Mouse (Mus musculus) C2C12 (cell line): ENCODE measurements around the gene Sntb2. TPM values are rescaled to one million over a fixed set of nuclear protein-coding genes. Genes with fewer than 3 reads are reported as not detected.
A peak's percentile ranks its signal among the peaks of the same experiment; 100 is the strongest.

Experiments used
- H3K27me3 ChIP-seq: one replicate; pipeline ENCODE4 v1.6.1; 2011; ENCODE audit not compliant: control insufficient read depth, insufficient read depth, insufficient read length
- H3K36me3 ChIP-seq: one replicate; pipeline ENCODE4 v1.6.1; 2011; ENCODE audit not compliant: control insufficient read depth, insufficient read depth
- H3K4me3 ChIP-seq: one replicate; pipeline ENCODE4 v1.5.1; 2011; ENCODE audit warnings: mild to moderate bottlenecking, control low read depth; ENCODE audit not compliant: poor library complexity, insufficient read depth, severe bottlenecking
- H3K79me2 ChIP-seq: one replicate; pipeline ENCODE4 v1.6.1; 2011; ENCODE audit not compliant: control insufficient read depth, insufficient read depth
- H3K79me3 ChIP-seq: one replicate; pipeline ENCODE4 v1.6.1; 2011; ENCODE audit warnings: low read depth, control low read depth
- H3ac ChIP-seq: one replicate; pipeline ENCODE3; 2011; ENCODE audit warnings: low read depth; ENCODE audit not compliant: control insufficient read depth, insufficient read length
- CEBPB ChIP-seq: IDR thresholded peaks from one replicate; pipeline ENCODE4 v1.6.1; 2011; ENCODE audit warnings: low read depth, mild to moderate bottlenecking, control low read depth, moderate library complexity
- CTCF ChIP-seq: IDR thresholded peaks from one replicate; pipeline ENCODE4 v1.5.1; 2011; ENCODE audit not compliant: control insufficient read depth, insufficient read depth, insufficient read length
- FOSL1 ChIP-seq: IDR thresholded peaks from one replicate; pipeline ENCODE4 v1.8.0; 2011; ENCODE audit warnings: mild to moderate bottlenecking, low read length; ENCODE audit not compliant: poor library complexity, insufficient read depth, severe bottlenecking
- MAX ChIP-seq: IDR thresholded peaks from one replicate; pipeline ENCODE4 v1.6.1; 2011; ENCODE audit warnings: mild to moderate bottlenecking, control low read depth
- MYOD1 ChIP-seq: IDR thresholded peaks from one replicate; pipeline ENCODE4 v1.6.1; 2011; ENCODE audit warnings: low read depth; ENCODE audit not compliant: control insufficient read depth, insufficient read length
- MYOG ChIP-seq: IDR thresholded peaks from one replicate; pipeline ENCODE4 v1.6.1; 2011; ENCODE audit not compliant: control insufficient read depth, insufficient read length; ENCODE audit errors: extremely low read depth
- USF1 ChIP-seq: IDR thresholded peaks from one replicate; pipeline ENCODE4 v1.6.1; 2011; ENCODE audit warnings: low read depth, mild to moderate bottlenecking, control low read depth, moderate library complexity
- polyA plus RNA-seq: library from polyadenylated mRNA; unstranded; fragments of >200 nt; fragmentation: generic; extraction: Trizol; gene quantifications from one replicate; pipeline ENCODE4 v1.2.1, GENCODE M21; 2012; ENCODE audit warnings: missing spikeins

The Sntb2 gene
- polyA plus RNA-seq, 1 experiment: 8.6 TPM

DNA sequence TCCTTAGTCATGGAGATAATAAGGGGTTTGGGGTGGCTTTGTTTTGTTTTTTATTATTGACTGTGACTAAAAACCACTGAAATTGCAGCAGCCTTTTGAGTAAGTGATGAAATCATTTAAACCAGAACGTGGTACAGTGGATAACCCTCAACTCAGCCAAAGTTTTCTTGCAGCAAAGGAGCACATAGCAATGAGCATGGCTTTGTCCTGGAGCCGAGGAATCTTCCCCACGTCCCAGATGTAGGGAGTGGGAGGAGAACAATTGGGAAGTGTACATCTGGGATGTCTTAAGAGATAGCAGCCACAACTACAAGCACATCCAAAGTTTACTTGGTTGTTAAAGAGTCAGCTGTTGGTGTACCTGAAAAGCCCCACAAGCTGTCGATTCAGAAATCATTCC, 61.9 kb downstream of the Sntb2 start:
- H3ac ChIP-seq: no peak overlapping the region
- TF ChIP-seq USF1 (no peak), CTCF (no peak), MAX (peak; percentile 26), CEBPB (peak; percentile 34), MYOD1 (no peak), FOSL1 (no peak), MYOG (no peak)
- H3K4me3 ChIP-seq: no peak overlapping the region
- peaks cover 13% of the 10 kb centered on the region for H3K36me3 ChIP-seq
- H3K79me3 ChIP-seq: no peaks in the 10 kb centered on the region
- no peaks in the 10 kb centered on the region for H3K79me2 ChIP-seq
- H3K27me3 ChIP-seq: no peaks in the 10 kb centered on the region

DNA sequence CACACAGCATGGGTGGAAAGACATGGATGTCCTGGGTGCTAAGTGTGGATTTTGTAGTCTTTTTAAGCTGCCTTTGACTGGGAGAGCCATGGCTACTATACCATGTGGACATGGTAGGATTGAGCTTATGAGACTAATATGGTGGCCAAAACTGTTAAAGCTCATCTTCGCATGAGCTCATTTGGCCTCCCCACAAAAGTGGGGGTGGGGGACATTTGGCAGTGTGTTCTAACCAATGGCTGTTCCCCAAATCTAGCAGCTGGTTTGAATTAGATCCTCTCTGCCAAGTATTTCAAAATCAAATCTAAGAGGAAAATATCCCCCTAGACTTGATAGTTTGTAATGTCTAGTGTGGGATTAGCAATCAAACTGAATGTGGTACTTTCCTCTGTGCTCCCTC, 63.5 kb downstream of the Sntb2 start:
- H3K4me3 ChIP-seq: no peak overlapping the region
- TF ChIP-seq MAX (no peak), CEBPB (no peak), FOSL1 (no peak), USF1 (no peak), MYOG (no peak), MYOD1 (no peak), CTCF (no peak)
- H3K79me3 ChIP-seq: no peaks in the 10 kb centered on the region
- H3K36me3 ChIP-seq: peaks cover 18% of the 10 kb centered on the region
- no peaks in the 10 kb centered on the region for H3K27me3 ChIP-seq
- H3K79me2 ChIP-seq: no peaks in the 10 kb centered on the region
- no peak overlapping the region for H3ac ChIP-seq

GRCm38 (mm10) chr8:107002532-107002931, 67.0 kb downstream of the Sntb2 start:
- Histone ChIP-seq H3K79me2 (no peaks in the 10 kb centered on the region), H3K4me3 (no peak overlapping the region), H3K27me3 (no peaks in the 10 kb centered on the region), H3K79me3 (no peaks in the 10 kb centered on the region), H3ac (no peak overlapping the region), H3K36me3 (peaks cover 22% of the 10 kb centered on the region)
- TF ChIP-seq MYOD1 (no peak), MAX (peak; percentile 41), FOSL1 (no peak), CTCF (peak; percentile 83), CEBPB (no peak)

- H3K79me3 ChIP-seq: no peaks in the 10 kb centered on the region
- no peak overlapping the region for H3ac ChIP-seq
- no peak for TF ChIP-seq MYOG
- no peak for TF ChIP-seq CTCF
- TF ChIP-seq USF1: no peak
- TF ChIP-seq CEBPB: no peak
- no peak for TF ChIP-seq MYOD1
- no peak for TF ChIP-seq FOSL1
- no peak for TF ChIP-seq MAX
- no peak overlapping the region for H3K4me3 ChIP-seq
- no peaks in the 10 kb centered on the region for H3K79me2 ChIP-seq
- H3K36me3 ChIP-seq: peaks cover 48% of the 10 kb centered on the region
- H3K27me3 ChIP-seq: no peaks in the 10 kb centered on the region
Measured at GRCm38 (mm10) chr8:107007795-107008194, 72.2 kb downstream of the Sntb2 start.

DNA sequence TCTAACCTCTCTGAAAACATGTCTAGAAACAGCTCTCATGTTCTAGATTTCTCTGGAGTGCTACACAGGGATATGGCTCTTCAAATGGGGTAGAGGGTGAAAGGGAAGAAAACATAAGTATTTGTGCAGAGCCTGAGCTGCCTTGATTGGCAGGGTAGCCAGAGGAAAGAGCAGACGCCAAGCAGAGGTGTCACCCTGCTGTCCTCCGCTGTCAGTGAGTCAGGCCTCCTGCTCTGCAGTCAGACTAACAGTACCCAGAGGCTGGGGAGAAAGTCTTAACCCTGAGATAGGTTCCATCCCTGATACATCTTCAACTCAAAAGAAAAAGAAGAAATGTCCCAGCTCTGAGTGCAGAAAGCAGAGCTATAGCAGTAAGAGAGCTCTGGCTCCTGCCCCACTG, 77.1 kb downstream of the Sntb2 start:
- no peaks in the 10 kb centered on the region for H3K79me3 ChIP-seq
- no peak overlapping the region for H3ac ChIP-seq
- H3K27me3 ChIP-seq: no peaks in the 10 kb centered on the region
- peaks cover 38% of the 10 kb centered on the region for H3K36me3 ChIP-seq
- no peaks in the 10 kb centered on the region for H3K79me2 ChIP-seq
- TF ChIP-seq USF1: no peak
- TF ChIP-seq MAX: no peak
- TF ChIP-seq CEBPB: no peak
- TF ChIP-seq CTCF: no peak
- TF ChIP-seq MYOD1: no peak
- no peak for TF ChIP-seq FOSL1
- no peak for TF ChIP-seq MYOG
- no peak overlapping the region for H3K4me3 ChIP-seq

GRCm38 (mm10) chr8:107014915-107015314, 79.4 kb downstream of the Sntb2 start:
- Histone ChIP-seq H3K79me2 (no peaks in the 10 kb centered on the region), H3K27me3 (no peaks in the 10 kb centered on the region), H3K79me3 (no peaks in the 10 kb centered on the region), H3ac (no peak overlapping the region), H3K36me3 (peaks cover 25% of the 10 kb centered on the region), H3K4me3 (no peak overlapping the region)
- TF ChIP-seq CEBPB (no peak), MYOD1 (no peak), USF1 (no peak), MYOG (no peak), MAX (no peak), CTCF (no peak)
